Mouse (Mus musculus) midbrain, embryonic 13.5 days (tissue): ENCODE data around the gene Mn1. TPM values are rescaled to one million over a fixed set of nuclear protein-coding genes. Genes with fewer than 3 reads are reported as not detected.
A peak's percentile ranks its signal among the peaks of the same experiment; 100 is the strongest.

Experiments
- ATAC-seq: fragments of 200-750 bp; cut with Nextera tagmentation; 2 replicates; pipeline ENCODE4 v1.8.0; 2017; ENCODE audit warnings: mild to moderate bottlenecking, moderate TSS enrichment, moderate library complexity
- H3K27ac ChIP-seq: fragments of 300-500 bp; sonication (generic); 2 replicates; pipeline ENCODE4 v1.5.1; 2015; ENCODE audit warnings: inconsistent platforms, mild to moderate bottlenecking, moderate library complexity
- H3K27me3 ChIP-seq: fragments of 300-500 bp; sonication (generic); 2 replicates; pipeline ENCODE4 v1.6.1; 2015; ENCODE audit warnings: mild to moderate bottlenecking, inconsistent platforms
- H3K36me3 ChIP-seq: fragments of 300-500 bp; sonication (generic); 2 replicates; pipeline ENCODE4 v1.6.1; 2015; ENCODE audit warnings: mild to moderate bottlenecking, inconsistent platforms
- H3K4me1 ChIP-seq: fragments of 300-500 bp; sonication (generic); replicated peaks from 2 replicates; pipeline ENCODE4 v1.6.1; 2015; ENCODE audit warnings: inconsistent platforms
- H3K4me2 ChIP-seq: fragments of 300-500 bp; sonication (generic); replicated peaks from 2 replicates; pipeline ENCODE4 v1.6.1; 2015; ENCODE audit warnings: moderate library complexity, mild to moderate bottlenecking, inconsistent platforms
- H3K4me3 ChIP-seq: fragments of 300-500 bp; sonication (generic); replicated peaks from 2 replicates; pipeline ENCODE4 v1.5.1; 2015; ENCODE audit warnings: mild to moderate bottlenecking, inconsistent platforms
- H3K9ac ChIP-seq: fragments of 300-500 bp; sonication (generic); replicated peaks from 2 replicates; pipeline ENCODE4 v1.6.1; 2015; ENCODE audit warnings: mild to moderate bottlenecking, inconsistent platforms
- H3K9me3 ChIP-seq: fragments of 300-500 bp; sonication (generic); 2 replicates; pipeline ENCODE4 v1.6.1; 2016; ENCODE audit warnings: mild to moderate bottlenecking, inconsistent platforms
- WGBS: fragments of 180-500 bp; shearing (Covaris S2); methylation state at CpG from one replicate; pipeline ENCODE4 v1.1.7; 2015; 5-methylcytosine and 5-hydroxymethylcytosine counted together
- polyA plus RNA-seq: library from polyadenylated mRNA; unstranded; fragments of >200 nt; fragmentation: Nextera tagmentation; extraction: Ambion mirVana; gene quantifications from 2 replicates; pipeline ENCODE4 v1.2.1, GENCODE M21; 2015

Mn1 gene
- polyA plus RNA-seq, 1 experiment from 2014 or later: 73.1 TPM

DNA sequence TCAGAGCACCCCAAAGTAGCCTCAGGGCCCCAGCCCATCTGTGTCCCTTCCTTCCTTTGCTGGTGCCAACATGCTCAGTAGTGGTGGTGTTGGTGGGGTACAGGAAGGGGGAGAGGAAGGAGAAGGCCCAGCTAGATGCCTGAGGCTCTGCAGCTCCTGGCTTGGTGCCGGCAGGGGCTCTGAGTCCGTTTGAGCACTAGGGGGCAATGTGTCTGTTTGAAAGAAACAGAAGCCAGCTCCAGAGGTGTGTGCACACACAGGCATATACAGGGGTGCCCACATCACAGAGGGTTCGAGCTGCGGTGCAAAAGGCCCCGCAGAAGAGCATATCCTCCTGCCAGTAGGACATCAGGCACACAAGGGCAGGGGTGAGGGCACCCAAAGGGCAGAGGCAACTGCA lies 3.0 kb upstream of the Mn1 start:
- WGBS: 0% methylated on average over 5 of the region's 5 CpGs
- Histone ChIP-seq H3K4me3 (peak overlapping the region; percentile 97), H3K9ac (peak overlapping the region; percentile 80), H3K27me3 (peaks cover 18% of the 10 kb centered on the region; the same call in 1 of the 2 replicates), H3K4me2 (peak overlapping the region; percentile 100), H3K36me3 (peaks cover 8% of the 10 kb centered on the region), H3K27ac (peak overlapping the region; percentile 97), H3K4me1 (peaks cover 39% of the 10 kb centered on the region), H3K9me3 (no peaks in the 10 kb centered on the region)
- ATAC-seq: peak; percentile 43

DNA sequence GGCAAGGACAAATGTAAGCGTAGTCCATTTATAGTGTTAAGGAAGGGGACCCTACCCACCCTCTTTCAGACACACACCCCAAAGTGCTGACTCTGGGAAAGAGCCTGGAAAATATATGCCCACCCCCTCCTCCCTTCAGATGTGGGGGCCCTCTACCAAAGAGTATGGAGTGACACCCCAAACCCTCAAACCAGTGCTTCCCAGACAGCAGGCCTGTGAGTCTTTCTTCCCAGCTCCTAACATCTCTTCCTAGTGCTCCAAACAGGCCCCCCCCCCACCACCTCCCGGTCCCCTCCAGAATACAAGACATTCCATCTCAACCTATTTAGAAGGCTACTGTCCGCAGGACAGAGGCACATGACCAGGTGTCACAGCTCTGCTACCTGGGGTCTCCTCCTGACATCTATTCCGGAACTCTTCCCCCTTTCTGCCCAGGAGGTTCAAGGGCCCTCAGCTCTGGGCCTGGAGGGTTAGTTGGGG lies 2.4 kb upstream of the Mn1 start:
- Histone ChIP-seq H3K4me1 (peaks cover 45% of the 10 kb centered on the region), H3K27me3 (peaks cover 13% of the 10 kb centered on the region; the same call in 1 of the 2 replicates), H3K4me2 (peak overlapping the region; percentile 100), H3K4me3 (peak overlapping the region; percentile 97), H3K9me3 (no peaks in the 10 kb centered on the region), H3K9ac (peak overlapping the region; percentile 80), H3K36me3 (peaks cover 14% of the 10 kb centered on the region), H3K27ac (peak overlapping the region; percentile 97)
- 34% methylated on average over 4 of the region's 4 CpGs for WGBS
- ATAC-seq: no peak

DNA sequence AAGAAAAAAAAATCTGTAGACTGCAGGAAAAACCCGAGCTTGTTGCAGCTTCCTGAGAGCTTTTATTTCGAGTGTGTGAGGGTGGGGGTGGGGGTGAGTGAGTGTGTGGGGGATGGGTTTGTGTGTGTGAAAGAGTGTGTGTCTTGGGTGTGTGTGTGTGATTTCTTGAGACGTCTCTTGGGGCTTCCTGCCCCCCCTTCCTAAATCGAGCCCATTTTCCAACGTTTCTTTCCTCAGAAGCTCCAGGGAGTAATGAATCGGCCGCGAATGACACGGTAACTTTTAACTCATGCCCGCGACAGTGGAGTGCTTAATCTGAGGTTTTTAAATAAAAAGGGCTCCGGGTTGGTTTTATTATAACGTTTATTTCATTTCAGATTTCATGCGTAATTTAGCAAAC lies 1.6 kb upstream of the Mn1 start:
- under 1% methylated on average over 14 of the region's 14 CpGs for WGBS
- Histone ChIP-seq H3K4me2 (peak overlapping the region; percentile 100), H3K36me3 (peaks cover 21% of the 10 kb centered on the region), H3K27ac (peak overlapping the region; percentile 97), H3K4me3 (peak overlapping the region; percentile 97), H3K4me1 (peaks cover 52% of the 10 kb centered on the region), H3K27me3 (peaks cover 13% of the 10 kb centered on the region; the same call in 1 of the 2 replicates), H3K9ac (peak overlapping the region; percentile 80), H3K9me3 (no peaks in the 10 kb centered on the region)
- ATAC-seq: no peak

GRCm38 (mm10) chr5:111416048-111416447 lies 1.1 kb upstream of the Mn1 start:
- under 1% methylated on average over 13 of the region's 13 CpGs for WGBS
- peaks cover 13% of the 10 kb centered on the region; the same call in 1 of the 2 replicates for H3K27me3 ChIP-seq
- H3K4me3 ChIP-seq: peak overlapping the region; percentile 97
- no peaks in the 10 kb centered on the region for H3K9me3 ChIP-seq
- H3K4me1 ChIP-seq: peaks cover 57% of the 10 kb centered on the region
- peak overlapping the region; percentile 100 for H3K4me2 ChIP-seq
- ATAC-seq: no peak
- peaks cover 26% of the 10 kb centered on the region for H3K36me3 ChIP-seq
- H3K27ac ChIP-seq: peak overlapping the region; percentile 97
- H3K9ac ChIP-seq: peak overlapping the region; percentile 80

- H3K4me3 ChIP-seq: peak overlapping the region; percentile 97
- peaks cover 72% of the 10 kb centered on the region for H3K4me1 ChIP-seq
- peak overlapping the region; percentile 100 for H3K4me2 ChIP-seq
- H3K9me3 ChIP-seq: no peaks in the 10 kb centered on the region
- peak overlapping the region; percentile 100 for H3K9ac ChIP-seq
- ATAC-seq: 0 out of 2 replicates have a peak, but pooled peaks have one; percentile 1
- peaks cover 37% of the 10 kb centered on the region for H3K36me3 ChIP-seq
- peaks cover under 1% of the 10 kb centered on the region; the same call in 1 of the 2 replicates for H3K27me3 ChIP-seq
- peak overlapping the region; percentile 97 for H3K27ac ChIP-seq
- WGBS: under 1% methylated on average over 103 of the region's 105 CpGs
Observed at GRCm38 (mm10) chr5:111417378-111418131, 393 bp downstream of the Mn1 start.

GRCm38 (mm10) chr5:111418202-111419120 lies 1.3 kb downstream of the Mn1 start:
- no peak for ATAC-seq
- Histone ChIP-seq H3K4me2 (peak overlapping the region; percentile 100), H3K4me1 (peaks cover 72% of the 10 kb centered on the region), H3K4me3 (peak overlapping the region; percentile 97), H3K27me3 (no peaks in the 10 kb centered on the region), H3K36me3 (peaks cover 37% of the 10 kb centered on the region), H3K9me3 (no peaks in the 10 kb centered on the region), H3K9ac (peak overlapping the region; percentile 100), H3K27ac (peak overlapping the region; percentile 97)
- under 1% methylated on average over 63 of the region's 63 CpGs for WGBS

- peak overlapping the region; percentile 97 for H3K4me3 ChIP-seq
- H3K9ac ChIP-seq: peak overlapping the region; percentile 100
- H3K27ac ChIP-seq: peak overlapping the region; percentile 97
- H3K9me3 ChIP-seq: no peaks in the 10 kb centered on the region
- peaks cover 72% of the 10 kb centered on the region for H3K4me1 ChIP-seq
- WGBS: under 1% methylated on average over 42 of the region's 42 CpGs
- H3K36me3 ChIP-seq: peaks cover 39% of the 10 kb centered on the region
- peak overlapping the region; percentile 100 for H3K4me2 ChIP-seq
- no peaks in the 10 kb centered on the region for H3K27me3 ChIP-seq
- ATAC-seq: no peak
Observed at GRCm38 (mm10) chr5:111419121-111419881, 2.1 kb downstream of the Mn1 start.

- H3K9me3 ChIP-seq: no peaks in the 10 kb centered on the region
- 1% methylated on average over 56 of the region's 56 CpGs for WGBS
- H3K27me3 ChIP-seq: no peaks in the 10 kb centered on the region
- ATAC-seq: no peak
- H3K27ac ChIP-seq: peak overlapping the region; percentile 97
- H3K4me3 ChIP-seq: peak overlapping the region; percentile 97
- peak overlapping the region; percentile 100 for H3K9ac ChIP-seq
- H3K4me2 ChIP-seq: peak overlapping the region; percentile 100
- H3K4me1 ChIP-seq: peaks cover 72% of the 10 kb centered on the region
- peaks cover 41% of the 10 kb centered on the region for H3K36me3 ChIP-seq
Observed at GRCm38 (mm10) chr5:111420011-111420691, 3.0 kb downstream of the Mn1 start.

GRCm38 (mm10) chr5:111420896-111421295 lies 3.7 kb downstream of the Mn1 start:
- Histone ChIP-seq H3K4me3 (peak overlapping the region; percentile 97), H3K4me1 (peaks cover 72% of the 10 kb centered on the region), H3K27me3 (no peaks in the 10 kb centered on the region), H3K27ac (peak overlapping the region; percentile 97), H3K9ac (peak overlapping the region; percentile 100), H3K4me2 (peak overlapping the region; percentile 100), H3K9me3 (no peaks in the 10 kb centered on the region), H3K36me3 (peaks cover 41% of the 10 kb centered on the region)
- ATAC-seq: no peak
- 17% methylated on average over 22 of the region's 22 CpGs for WGBS

DNA sequence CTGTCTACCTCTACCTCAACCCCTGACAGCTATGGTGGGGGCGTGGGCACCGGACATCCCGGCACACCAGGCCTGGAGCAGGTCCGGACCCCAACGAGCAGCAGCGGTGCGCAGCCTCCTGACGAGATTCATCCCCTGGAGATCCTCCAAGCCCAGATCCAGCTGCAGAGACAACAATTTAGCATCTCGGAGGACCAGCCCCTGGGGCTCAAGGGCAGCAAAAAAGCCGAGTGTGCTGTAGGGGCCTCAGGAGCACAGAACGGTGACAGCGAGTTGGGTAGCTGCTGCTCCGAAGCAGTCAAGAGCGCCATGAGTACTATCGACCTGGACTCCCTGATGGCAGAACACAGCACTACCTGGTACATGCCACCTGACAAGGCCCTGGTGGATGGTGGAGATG lies 4.3 kb downstream of the Mn1 start:
- H3K4me1 ChIP-seq: peaks cover 76% of the 10 kb centered on the region
- peak overlapping the region; percentile 100 for H3K4me2 ChIP-seq
- peaks cover 41% of the 10 kb centered on the region for H3K36me3 ChIP-seq
- no peaks in the 10 kb centered on the region for H3K27me3 ChIP-seq
- peak overlapping the region; percentile 100 for H3K9ac ChIP-seq
- H3K9me3 ChIP-seq: no peaks in the 10 kb centered on the region
- ATAC-seq: no peak
- H3K27ac ChIP-seq: peak overlapping the region; percentile 97
- H3K4me3 ChIP-seq: peak overlapping the region; percentile 97
- 23% methylated on average over 15 of the region's 15 CpGs for WGBS
